Mouse (Mus musculus) cerebellum, adult 9-10 months (tissue): ENCODE data around the gene Gm10750.
"Not testable (repeated sequence)": the region's sequence is repeated elsewhere in the genome, so short reads cannot be mapped to it uniquely, and the experiment has no call there.

Experiments
- DNase-seq: peaks from one replicate; pipeline ENCODE4 v3.0.0; 2022

Gm10750 gene

DNA sequence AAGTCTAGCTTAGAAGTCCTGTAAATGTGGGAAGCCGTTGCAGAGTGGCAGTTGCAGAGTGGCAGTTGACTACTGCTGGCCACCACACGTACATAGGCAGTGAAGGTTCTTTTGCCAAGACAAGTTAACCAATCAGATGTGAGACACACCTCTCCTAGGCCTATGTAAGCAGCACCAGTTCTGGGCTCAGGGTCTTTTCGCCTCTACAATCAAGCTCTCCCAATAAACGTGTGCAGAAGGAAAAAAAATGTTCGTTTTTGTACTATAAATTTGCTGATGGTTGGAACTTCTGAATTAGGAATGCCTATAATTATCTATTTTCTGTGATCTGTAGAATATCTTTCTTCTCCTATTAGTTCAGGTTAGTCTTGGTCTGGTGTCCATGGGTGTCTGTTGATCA is at the start of gene Gm10750:
TSS of gene Gm10750 (minus strand) at position 101 of the 400 bp plus-strand sequence.
- DNase-seq: not testable (repeated sequence)

DNA sequence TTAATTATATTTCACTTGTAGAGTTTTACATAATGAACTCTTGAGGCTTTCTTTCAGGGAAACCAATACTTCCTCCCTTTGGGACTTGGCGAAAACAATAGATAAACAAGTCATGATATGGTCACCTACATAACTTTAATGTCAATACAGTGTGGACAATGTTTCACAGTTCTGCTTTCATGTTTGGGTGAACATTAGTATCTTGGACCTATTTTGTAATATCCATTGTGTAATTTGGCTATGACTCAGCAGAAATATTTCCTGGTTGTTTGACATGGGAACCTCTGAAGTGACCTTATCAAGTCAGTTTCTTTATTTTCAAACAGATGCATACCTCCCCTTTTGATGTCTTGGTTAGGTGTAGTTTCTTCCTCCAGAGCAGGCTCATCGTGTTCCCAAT is 12.2 kb downstream of the Gm10750 start:
- DNase-seq: no peak

DNA sequence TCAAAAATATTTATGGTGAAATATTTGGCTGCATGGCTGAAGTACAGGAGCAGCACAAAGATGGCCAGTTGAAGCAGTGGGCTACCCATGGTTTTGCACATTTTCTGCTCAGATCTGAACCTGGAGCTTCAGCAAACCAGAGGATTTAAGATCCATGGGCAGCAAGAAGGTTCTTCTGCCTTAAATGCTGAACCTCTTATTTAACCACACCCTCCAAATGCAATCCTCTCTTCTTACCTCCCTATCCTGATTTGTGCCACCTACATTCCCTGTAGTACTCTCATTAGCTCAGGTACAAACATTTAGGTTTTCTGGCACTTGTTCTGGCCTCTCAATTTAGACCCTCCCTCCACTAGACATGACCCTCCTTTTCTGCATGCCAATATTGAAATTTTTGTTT is 13.9 kb downstream of the Gm10750 start, which contains the start of gene Gm1330:
TSS of gene Gm1330 (minus strand) at position 101 of the 400 bp plus-strand sequence.
- DNase-seq: no peak

DNA sequence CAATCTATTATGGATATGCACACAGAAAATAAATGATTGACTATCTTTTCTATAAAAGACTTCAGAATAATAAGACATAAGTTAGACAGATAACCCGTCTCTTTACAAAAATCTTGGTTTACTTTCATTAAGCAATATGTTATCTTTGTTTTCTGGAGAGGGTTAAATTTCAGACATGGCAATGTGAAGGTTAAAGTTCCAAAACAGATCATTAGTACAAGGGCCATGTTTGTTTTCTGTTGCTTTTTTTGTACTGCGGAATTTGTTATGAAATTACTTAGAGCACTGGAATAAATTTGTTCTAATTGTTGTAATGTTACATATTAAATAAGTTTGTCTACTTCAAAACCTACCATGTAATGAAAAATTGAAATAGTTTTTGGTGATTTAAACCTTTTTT is 21.9 kb downstream of the Gm10750 start:
- no peak for DNase-seq
